Mouse (Mus musculus): Measurements from ENCODE around the gene Zrsr2. TPM values are rescaled to one million over a fixed set of nuclear protein-coding genes. Genes with fewer than 3 reads are reported as not detected.
A peak's percentile ranks its signal among the peaks of the same experiment; 100 is the strongest.

The Zrsr2 gene
- polyA plus RNA-seq, 1 experiment from 2014 or later, result 49.9 TPM

DNA sequence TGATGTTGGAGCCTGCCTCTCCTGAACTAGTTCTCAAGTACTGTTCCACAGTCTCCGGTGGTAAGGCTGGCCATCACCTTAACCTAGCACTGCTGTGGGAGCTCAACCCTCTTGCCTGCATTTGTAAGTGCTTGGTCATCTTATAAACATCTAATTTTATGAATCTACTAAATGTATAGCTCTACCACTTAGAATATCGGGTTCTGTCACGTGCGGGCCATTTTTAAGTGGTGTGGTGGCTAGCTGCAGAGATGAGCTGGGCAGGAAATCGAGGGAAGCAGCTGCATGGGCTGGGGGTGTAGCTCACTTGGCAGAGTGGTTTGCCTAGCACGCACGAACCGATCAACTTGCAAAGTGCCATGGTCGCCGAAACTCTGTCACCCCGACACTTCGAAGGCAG lies 1.1 kb downstream of the Zrsr2 start:
- Histone ChIP-seq H3K9me3 (ENCODE audit: control insufficient read depth, low read length) (no peaks in the 10 kb centered on the region), H3K27me3 (ENCODE audit: control insufficient read depth, insufficient read depth, low read length) (peaks cover 7% of the 10 kb centered on the region; the same call in 1 of the 2 replicates), H3K4me1 (replicated peaks; ENCODE audit: control insufficient read depth, insufficient read depth, low read length) (peaks cover 7% of the 10 kb centered on the region; the same call in 1 of the 2 replicates), H3K4me2 (replicated peaks) (peak overlapping the region; percentile 53), H3K36me3 (replicated peaks; ENCODE audit: control insufficient read depth, insufficient read depth) (peaks cover 32% of the 10 kb centered on the region), H3K4me3 (replicated peaks; ENCODE audit: low read length) (peak overlapping the region; percentile 75), H3K27ac (peak overlapping the region; percentile 96), H3K9ac (peak overlapping the region; percentile 81)
- 33% methylated on average over 12 of the region's 12 CpGs for WGBS
- DNase-seq (ENCODE audit: low spot score), result no peak
- ATAC-seq (ENCODE audit: low FRiP score), result peak; percentile 6; the same call in 1 of the 2 replicates

DNA sequence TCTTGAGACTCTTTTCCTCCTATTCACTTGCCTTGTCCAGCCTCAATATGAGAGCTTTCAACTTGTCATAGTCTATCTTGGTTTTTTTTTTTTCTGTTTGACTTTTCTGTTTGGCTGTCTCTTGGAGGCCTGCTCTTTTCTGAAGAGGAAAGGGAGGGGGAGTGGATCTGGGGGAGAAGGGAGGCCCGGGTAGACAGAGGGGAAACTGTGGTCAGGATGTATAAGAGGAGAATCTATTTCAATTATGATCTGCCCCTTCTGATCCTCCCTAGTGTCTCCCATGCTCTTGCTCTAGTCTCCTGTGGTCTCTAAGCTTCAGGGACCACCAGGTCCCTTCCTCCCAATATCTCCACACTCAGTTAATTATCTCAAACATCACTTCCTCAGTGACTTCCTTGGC lies 6.8 kb downstream of the Zrsr2 start:
- no peak overlapping the region for H3K9ac ChIP-seq
- no peaks in the 10 kb centered on the region for H3K9me3 ChIP-seq (ENCODE audit: control insufficient read depth, low read length)
- H3K36me3 ChIP-seq (replicated peaks; ENCODE audit: control insufficient read depth, insufficient read depth), result peaks cover 63% of the 10 kb centered on the region
- no peak overlapping the region for H3K4me3 ChIP-seq (replicated peaks; ENCODE audit: low read length)
- no peak for ATAC-seq (ENCODE audit: low FRiP score)
- no peaks in the 10 kb centered on the region for H3K4me1 ChIP-seq (replicated peaks; ENCODE audit: control insufficient read depth, insufficient read depth, low read length)
- no peak for DNase-seq (ENCODE audit: low spot score)
- no peak overlapping the region for H3K4me2 ChIP-seq (replicated peaks)
- WGBS, result 100% methylated on average over 1 of the region's 1 CpGs
- peaks cover 3% of the 10 kb centered on the region; the same call in 1 of the 2 replicates for H3K27me3 ChIP-seq (ENCODE audit: control insufficient read depth, insufficient read depth, low read length)
- H3K27ac ChIP-seq, result no peak overlapping the region

DNA sequence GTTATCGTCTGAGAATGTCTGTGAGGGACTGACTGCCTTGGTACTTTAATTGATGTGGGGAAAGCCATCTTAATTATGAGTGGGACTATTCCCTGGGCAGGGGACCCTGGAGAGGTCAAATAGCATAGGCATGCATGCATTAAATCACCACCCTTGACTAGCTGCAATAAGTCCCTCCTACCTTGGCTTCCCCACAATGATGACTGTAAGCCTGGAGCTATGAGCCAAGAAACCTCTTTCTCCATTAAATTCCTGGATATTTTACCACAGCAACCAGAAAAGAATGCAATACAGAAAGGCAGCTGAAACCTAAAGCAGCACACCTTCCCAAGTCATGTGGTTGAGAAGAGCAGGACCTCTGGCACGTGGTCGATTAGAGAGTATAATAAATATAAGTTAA lies 14.1 kb downstream of the Zrsr2 start:
- ATAC-seq (ENCODE audit: low FRiP score), result no peak
- 83% methylated on average over 3 of the region's 3 CpGs for WGBS

DNA sequence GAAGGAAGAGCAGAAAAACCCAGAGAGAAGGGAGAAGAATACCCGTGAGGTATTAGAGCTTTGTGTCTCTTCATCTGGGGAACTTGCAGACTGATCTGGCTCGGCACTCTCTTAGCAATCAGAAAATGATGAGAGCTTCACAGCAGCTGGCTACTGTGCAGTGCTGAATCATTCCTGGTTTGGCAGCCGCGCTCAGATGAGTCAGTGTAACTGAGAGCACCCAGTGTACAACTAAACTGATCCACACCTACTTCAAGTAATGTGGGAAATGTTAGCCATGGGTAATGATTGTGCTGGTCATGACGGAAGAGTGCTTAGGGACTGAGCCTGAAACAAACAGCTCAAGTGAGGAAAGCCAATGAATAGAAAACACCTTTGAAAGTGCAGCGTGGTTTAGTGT lies 19.9 kb downstream of the Zrsr2 start:
- H3K27ac ChIP-seq, result no peak overlapping the region
- no peaks in the 10 kb centered on the region for H3K9me3 ChIP-seq (ENCODE audit: control insufficient read depth, low read length)
- no peak overlapping the region for H3K4me2 ChIP-seq (replicated peaks)
- 92% methylated on average over 6 of the region's 6 CpGs for WGBS
- ATAC-seq (ENCODE audit: low FRiP score) (no peak), DNase-seq (ENCODE audit: low spot score) (no peak)
- H3K9ac ChIP-seq, result no peak overlapping the region
- H3K4me3 ChIP-seq (replicated peaks; ENCODE audit: low read length), result no peak overlapping the region
- peaks cover 21% of the 10 kb centered on the region; the same call in 1 of the 2 replicates for H3K36me3 ChIP-seq (replicated peaks; ENCODE audit: control insufficient read depth, insufficient read depth)
- H3K27me3 ChIP-seq (ENCODE audit: control insufficient read depth, insufficient read depth, low read length), result no peaks in the 10 kb centered on the region
- no peaks in the 10 kb centered on the region for H3K4me1 ChIP-seq (replicated peaks; ENCODE audit: control insufficient read depth, insufficient read depth, low read length)

More for the DNA sequence above, 14.1 kb downstream of the Zrsr2 start:
- no peak overlapping the region for H3K4me2 ChIP-seq (replicated peaks)
- H3K4me3 ChIP-seq (replicated peaks; ENCODE audit: low read length), result no peak overlapping the region
- no peaks in the 10 kb centered on the region for H3K9me3 ChIP-seq (ENCODE audit: control insufficient read depth, low read length)
- H3K4me1 ChIP-seq (replicated peaks; ENCODE audit: control insufficient read depth, insufficient read depth, low read length), result no peaks in the 10 kb centered on the region
- H3K9ac ChIP-seq, result no peak overlapping the region
- H3K27me3 ChIP-seq (ENCODE audit: control insufficient read depth, insufficient read depth, low read length), result no peaks in the 10 kb centered on the region; the same call in 1 of the 2 replicates
- DNase-seq (ENCODE audit: low spot score), result no peak
- H3K27ac ChIP-seq, result no peak overlapping the region
- peaks cover 37% of the 10 kb centered on the region for H3K36me3 ChIP-seq (replicated peaks; ENCODE audit: control insufficient read depth, insufficient read depth)

DNA sequence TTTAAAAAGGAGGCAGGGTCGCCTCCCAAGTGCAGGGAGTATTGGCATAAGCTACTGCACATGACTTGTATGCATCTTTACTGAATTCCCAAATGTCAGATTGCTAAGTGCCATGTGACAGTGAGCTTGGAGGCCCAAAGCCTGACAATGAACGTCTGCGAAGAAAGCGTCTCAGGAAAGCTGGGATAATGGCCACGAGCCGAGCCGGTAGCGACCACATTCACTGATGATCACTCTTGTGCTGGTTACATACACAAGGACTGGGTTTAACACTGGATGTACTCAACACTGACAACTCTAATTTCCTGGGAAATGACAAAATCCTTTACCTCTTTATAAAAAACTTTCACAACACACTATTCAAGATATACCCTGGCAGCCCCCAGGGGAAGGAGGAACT lies 23.7 kb downstream of the Zrsr2 start:
- H3K4me2 ChIP-seq (replicated peaks), result no peak overlapping the region
- no peak overlapping the region for H3K27ac ChIP-seq
- DNase-seq (ENCODE audit: low spot score) (no peak), ATAC-seq (ENCODE audit: low FRiP score) (no peak)
- H3K4me3 ChIP-seq (replicated peaks; ENCODE audit: low read length), result no peak overlapping the region
- no peak overlapping the region for H3K9ac ChIP-seq
- H3K4me1 ChIP-seq (replicated peaks; ENCODE audit: control insufficient read depth, insufficient read depth, low read length), result no peaks in the 10 kb centered on the region
- H3K9me3 ChIP-seq (ENCODE audit: control insufficient read depth, low read length), result no peaks in the 10 kb centered on the region
- 76% methylated on average over 8 of the region's 8 CpGs for WGBS
- H3K27me3 ChIP-seq (ENCODE audit: control insufficient read depth, insufficient read depth, low read length), result peaks cover 8% of the 10 kb centered on the region; the same call in 1 of the 2 replicates
- H3K36me3 ChIP-seq (replicated peaks; ENCODE audit: control insufficient read depth, insufficient read depth), result peaks cover 14% of the 10 kb centered on the region; the same call in 1 of the 2 replicates

DNA sequence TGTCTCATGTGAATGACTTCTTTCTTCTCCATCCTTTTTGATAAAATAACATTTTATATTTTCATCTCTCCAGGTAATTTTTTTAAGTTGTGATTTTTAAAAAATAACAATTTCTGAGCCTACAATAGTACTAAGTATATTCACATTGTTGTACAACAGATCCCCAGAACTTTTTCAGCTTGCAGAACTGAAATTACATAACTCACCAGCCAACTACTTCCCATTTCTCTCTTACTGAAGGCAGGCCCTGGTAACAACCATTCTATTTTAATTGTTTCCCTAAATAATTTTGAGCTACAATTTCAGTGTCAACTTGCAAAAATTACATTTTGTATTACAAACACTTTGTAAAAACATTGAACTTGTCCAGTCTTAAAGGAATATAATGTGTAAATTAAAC lies 28.9 kb downstream of the Zrsr2 start:
- Histone ChIP-seq H3K4me1 (replicated peaks; ENCODE audit: control insufficient read depth, insufficient read depth, low read length) (no peaks in the 10 kb centered on the region), H3K36me3 (replicated peaks; ENCODE audit: control insufficient read depth, insufficient read depth) (no peaks in the 10 kb centered on the region), H3K9ac (no peak overlapping the region), H3K27me3 (ENCODE audit: control insufficient read depth, insufficient read depth, low read length) (peaks cover 8% of the 10 kb centered on the region; the same call in 1 of the 2 replicates), H3K9me3 (ENCODE audit: control insufficient read depth, low read length) (no peaks in the 10 kb centered on the region), H3K4me2 (replicated peaks) (no peak overlapping the region), H3K4me3 (replicated peaks; ENCODE audit: low read length) (no peak overlapping the region), H3K27ac (no peak overlapping the region)
- ATAC-seq (ENCODE audit: low FRiP score) (no peak), DNase-seq (ENCODE audit: low spot score) (no peak)

DNA sequence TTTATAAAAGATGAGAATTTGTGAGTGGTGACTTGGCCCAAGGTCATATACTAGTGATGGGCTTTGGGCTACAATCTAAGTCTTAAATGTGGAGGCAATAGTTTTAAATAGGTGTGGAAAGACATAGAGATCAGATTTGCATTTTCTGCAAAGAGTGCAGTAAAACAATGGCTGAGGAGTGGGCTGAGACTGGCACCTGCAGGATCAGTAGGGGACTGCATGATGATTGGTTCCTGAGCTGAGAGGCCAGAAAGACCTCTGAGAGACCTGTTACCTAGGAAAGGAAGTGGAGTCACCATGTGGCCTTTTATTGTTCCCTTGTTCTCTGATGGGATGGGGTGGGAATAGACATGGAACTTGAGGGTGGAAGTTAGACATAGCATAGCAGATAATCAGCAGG lies 45.7 kb downstream of the Zrsr2 start:
- Histone ChIP-seq H3K4me1 (replicated peaks; ENCODE audit: control insufficient read depth, insufficient read depth, low read length) (no peaks in the 10 kb centered on the region), H3K9me3 (ENCODE audit: control insufficient read depth, low read length) (no peaks in the 10 kb centered on the region), H3K4me3 (replicated peaks; ENCODE audit: low read length) (no peak overlapping the region), H3K36me3 (replicated peaks; ENCODE audit: control insufficient read depth, insufficient read depth) (no peaks in the 10 kb centered on the region; the same call in none of the 2 replicates), H3K4me2 (replicated peaks) (no peak overlapping the region), H3K27me3 (ENCODE audit: control insufficient read depth, insufficient read depth, low read length) (0 out of 2 replicates have a peak, but pooled peaks cover 7% of the 10 kb centered on the region), H3K9ac (no peak overlapping the region), H3K27ac (no peak overlapping the region)
- no peak for ATAC-seq (ENCODE audit: low FRiP score)
- peak; percentile 62 for DNase-seq (ENCODE audit: low spot score)

DNA sequence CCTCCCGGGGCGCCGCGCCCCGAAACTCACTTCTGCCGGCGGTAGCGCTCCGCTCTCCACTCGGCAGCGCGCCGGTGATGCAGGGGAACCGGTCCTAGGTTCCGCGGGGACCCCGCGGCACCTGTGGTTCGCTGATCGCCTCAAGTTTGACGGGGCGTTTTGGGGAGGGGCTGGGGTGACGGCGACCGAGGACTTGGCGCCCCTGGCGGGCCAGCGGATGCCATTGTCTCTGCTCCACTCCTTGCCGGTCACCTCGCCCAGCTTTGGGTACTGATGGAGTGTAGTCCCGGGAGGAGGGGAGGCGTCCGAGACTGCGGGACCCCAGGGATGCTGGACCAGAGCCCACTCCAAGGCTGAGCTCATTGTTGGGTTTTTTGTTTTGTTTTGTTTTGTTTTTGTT lies 49.1 kb downstream of the Zrsr2 start:
- 0 out of 2 replicates have a peak, but pooled peaks cover 4% of the 10 kb centered on the region for H3K27me3 ChIP-seq (ENCODE audit: control insufficient read depth, insufficient read depth, low read length)
- H3K4me1 ChIP-seq (replicated peaks; ENCODE audit: control insufficient read depth, insufficient read depth, low read length), result no peaks in the 10 kb centered on the region
- peak overlapping the region; percentile 53 for H3K4me2 ChIP-seq (replicated peaks)
- no peaks in the 10 kb centered on the region for H3K9me3 ChIP-seq (ENCODE audit: control insufficient read depth, low read length)
- H3K9ac ChIP-seq, result peak overlapping the region; percentile 65
- ATAC-seq (ENCODE audit: low FRiP score) (peak; percentile 14; the same call in 1 of the 2 replicates), DNase-seq (ENCODE audit: low spot score) (no peak)
- no peaks in the 10 kb centered on the region for H3K36me3 ChIP-seq (replicated peaks; ENCODE audit: control insufficient read depth, insufficient read depth)
- H3K4me3 ChIP-seq (replicated peaks; ENCODE audit: low read length), result peak overlapping the region; percentile 66
- 21% methylated on average over 17 of the region's 34 CpGs for WGBS
- peak overlapping the region; percentile 89 for H3K27ac ChIP-seq

DNA sequence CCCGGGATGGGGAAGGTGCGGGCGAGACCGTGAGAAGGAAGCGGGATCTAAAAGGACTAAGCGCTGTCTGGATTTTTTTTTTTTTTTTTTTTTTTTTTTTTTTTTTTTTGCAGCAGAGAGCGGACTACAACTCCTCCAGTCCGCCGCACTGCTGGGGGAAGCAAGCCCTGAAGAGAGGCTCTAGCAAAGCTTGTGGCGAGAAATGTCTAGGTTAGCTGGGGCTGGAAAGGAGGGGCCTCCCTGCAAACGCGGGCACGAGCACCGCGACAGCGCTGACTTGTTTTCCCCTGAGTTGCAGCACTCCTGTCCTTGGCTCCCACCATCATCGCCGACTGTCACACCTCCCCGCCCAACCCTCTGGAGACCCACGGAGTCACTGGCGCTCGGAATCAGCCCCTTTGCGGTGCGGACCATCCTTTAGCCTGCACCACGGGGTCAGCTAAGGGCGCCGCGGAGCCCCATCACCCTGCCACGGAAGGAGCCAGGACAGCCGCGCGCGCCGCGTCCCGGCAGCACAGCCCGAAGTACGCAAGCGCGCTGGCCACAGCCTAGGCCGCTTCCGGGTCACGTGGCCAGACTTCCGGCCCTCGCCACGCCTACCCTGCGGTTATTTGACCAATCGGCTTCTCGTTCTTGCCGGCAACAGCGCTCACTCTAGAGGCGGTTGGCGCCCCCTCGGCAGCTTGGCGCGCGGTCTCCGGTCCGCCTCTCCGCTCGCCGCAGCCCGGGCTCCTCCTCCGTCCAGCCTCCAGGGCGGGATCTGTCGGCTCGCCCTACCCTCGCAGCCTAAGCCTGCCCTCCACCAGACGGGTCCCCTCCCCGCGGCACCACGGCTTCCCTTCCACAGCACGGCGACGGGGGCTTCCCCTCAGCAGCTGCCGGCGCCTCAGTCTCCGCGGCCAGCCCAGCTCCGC lies 49.9 kb downstream of the Zrsr2 start, which contains the start of gene Ap1s2:
TSS of gene Ap1s2 (plus strand) at position 681 of the 914 bp plus-strand sequence.
- H3K27ac ChIP-seq, result peak within 1 kb of the TSS; percentile 89
- H3K36me3 ChIP-seq (replicated peaks; ENCODE audit: control insufficient read depth, insufficient read depth), result no peaks in the 10 kb centered on the region
- ATAC-seq (ENCODE audit: low FRiP score) (peak; percentile 99), DNase-seq (ENCODE audit: low spot score) (peak; percentile 82)
- H3K4me2 ChIP-seq (replicated peaks), result peak within 1 kb of the TSS; percentile 56
- H3K9me3 ChIP-seq (ENCODE audit: control insufficient read depth, low read length), result no peaks in the 10 kb centered on the region
- H3K27me3 ChIP-seq (ENCODE audit: control insufficient read depth, insufficient read depth, low read length), result 0 out of 2 replicates have a peak, but pooled peaks cover 4% of the 10 kb centered on the region
- WGBS, result 14% methylated on average over 78 of the region's 80 CpGs
- peak within 1 kb of the TSS; percentile 66 for H3K4me3 ChIP-seq (replicated peaks; ENCODE audit: low read length)
- H3K9ac ChIP-seq, result peak within 1 kb of the TSS; percentile 65
- no peaks in the 10 kb centered on the region for H3K4me1 ChIP-seq (replicated peaks; ENCODE audit: control insufficient read depth, insufficient read depth, low read length)
